Mouse (Mus musculus): ENCODE data around the gene Mgrn1.

Mgrn1 gene

DNA sequence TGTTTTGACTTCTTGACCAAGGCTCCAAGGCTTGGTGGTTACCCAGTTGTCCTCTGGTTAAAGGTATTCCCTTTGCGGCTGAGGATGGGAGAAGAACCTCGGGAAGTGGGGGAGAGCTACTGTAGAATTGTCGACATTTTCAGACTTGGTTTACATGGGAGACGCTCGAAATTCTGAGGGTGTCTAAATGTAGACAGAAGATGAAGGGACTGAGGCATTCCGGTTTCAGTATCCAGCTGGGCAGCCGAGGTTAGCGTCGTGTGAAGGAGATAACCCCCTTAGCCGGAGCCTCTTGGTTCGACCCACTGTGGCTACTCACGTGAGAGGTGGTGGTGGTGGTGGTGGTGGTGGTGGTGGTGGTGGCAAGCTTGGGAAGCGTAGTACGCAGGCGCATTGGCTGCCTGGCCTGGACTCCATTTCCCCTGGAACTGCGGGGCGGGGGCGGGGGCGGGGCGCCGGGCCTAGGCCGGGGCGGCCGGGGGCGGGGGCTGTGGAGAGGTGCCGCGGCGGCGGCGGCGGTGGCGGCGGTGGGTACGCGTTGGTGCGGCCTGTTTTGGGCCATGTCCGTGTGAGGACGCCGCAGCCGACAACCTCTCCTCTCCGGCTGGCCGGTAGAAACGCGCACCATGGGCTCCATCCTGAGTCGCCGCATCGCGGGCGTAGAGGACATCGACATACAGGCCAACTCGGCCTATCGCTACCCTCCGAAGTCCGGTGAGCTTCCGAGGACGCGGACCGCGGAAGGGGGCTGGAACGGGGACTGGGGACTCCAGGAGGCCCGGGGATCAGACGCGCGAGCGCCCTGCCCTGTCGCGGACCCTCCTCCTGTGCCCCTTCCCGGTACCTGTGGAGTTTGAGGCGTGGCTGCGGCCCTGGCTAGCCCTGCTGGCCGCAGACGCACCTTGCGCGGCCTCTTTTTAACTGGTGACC, at the start of gene Mgrn1:
Gene Mgrn1, plus strand, starts transcription at position 490 of the 930 bp plus-strand sequence.
- peak; percentile 85 for DNase-seq (ENCODE audit: low spot score)

DNA sequence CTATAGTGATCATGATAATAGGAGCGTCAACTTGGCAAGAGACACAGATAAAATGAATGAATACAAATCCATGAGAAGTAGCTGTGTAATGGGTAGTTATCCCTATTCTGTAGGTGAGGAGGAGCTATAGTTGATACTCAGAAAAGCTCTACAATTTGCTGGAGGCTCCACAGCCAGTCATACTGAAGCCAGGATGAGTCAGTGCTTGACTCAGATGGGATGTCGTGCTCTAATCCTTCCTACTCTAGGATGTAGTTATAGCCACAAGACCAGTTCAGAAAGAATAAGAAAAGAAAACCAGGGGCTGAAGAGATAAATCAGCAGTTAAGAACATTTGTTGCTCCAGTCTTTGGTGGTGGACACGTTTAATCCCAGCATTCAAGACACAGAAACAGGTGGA, 48.4 kb upstream of the Mgrn1 start:
- DNase-seq (ENCODE audit: low spot score) = no peak

DNA sequence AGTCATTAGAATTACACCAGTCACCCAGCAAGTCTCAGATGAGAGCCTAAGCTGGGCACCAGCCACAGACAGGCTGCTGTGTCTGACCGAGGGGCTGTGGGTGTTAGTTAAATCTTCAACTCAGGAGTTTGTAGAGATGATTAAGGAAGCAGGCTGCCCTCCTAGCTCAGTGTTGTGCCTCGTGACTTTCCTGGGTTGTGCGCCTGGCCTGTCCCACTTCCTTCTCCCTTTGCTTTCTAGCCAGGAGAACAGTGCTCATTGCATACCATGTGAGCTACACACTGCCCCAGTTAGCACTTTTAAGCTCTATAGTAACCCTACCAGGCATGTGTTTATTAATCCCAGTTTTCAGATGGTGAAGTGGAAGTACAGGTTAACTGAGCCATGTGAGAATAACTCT, 46.5 kb upstream of the Mgrn1 start:
- DNase-seq (ENCODE audit: low spot score) = no peak

DNA sequence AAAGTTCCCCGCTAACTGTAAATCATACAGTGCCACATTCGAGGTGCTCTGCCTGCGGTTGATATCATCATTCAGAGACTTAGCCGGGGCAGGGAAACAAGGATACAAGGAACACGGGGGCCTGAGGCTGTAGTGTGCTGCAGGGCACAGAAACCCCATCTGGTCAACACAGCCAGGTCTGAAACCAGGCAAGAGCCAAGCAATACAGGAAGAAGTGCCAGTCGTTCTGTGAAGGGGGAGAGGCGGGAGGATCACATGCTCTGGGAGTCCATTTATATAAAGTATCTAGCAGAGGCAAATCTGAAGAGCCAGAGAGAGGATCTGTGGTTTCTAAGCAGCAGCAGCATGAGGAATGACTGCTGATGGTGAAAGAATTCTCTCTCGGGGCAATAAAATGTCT, 45.8 kb upstream of the Mgrn1 start:
- no peak for DNase-seq (ENCODE audit: low spot score)

DNA sequence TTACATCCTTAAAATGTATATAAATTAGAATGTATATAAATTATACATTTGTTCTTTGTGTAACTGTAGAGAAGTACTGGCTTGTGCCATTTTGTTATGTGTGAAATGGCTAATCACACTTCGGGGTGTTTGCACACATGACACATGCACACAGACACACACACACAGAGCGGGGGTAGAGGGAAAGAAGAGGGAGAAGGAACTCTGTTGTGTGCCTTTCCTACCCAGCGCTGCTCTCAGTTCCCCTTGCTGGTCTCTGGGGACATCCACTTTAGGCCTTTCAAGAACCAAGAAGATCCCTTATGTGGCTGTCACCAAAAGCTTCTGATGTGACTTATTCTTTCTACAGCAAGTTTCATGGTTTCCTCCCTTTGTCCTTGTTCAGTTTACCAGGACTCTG, 39.0 kb upstream of the Mgrn1 start:
- DNase-seq (ENCODE audit: low spot score) = no peak

DNA sequence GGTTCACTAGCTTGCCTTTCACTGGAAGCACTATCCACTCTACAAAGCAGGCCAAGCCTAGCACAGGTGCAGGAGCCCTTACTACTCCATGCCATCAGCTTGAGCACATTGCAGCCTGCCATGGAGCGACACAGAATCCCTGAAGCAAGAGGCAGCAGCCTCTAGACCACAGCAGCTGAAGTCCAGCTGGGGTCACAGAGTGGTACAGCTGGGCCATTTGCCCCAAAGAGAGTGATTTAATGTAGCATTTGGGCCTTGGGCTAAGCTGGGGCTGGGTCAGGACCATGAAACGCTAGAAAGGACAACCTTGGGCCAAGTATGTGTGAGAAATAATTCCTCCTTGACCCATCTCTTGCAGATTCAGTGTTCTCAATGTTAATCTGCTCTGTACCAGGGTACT, 38.0 kb upstream of the Mgrn1 start:
- no peak for DNase-seq (ENCODE audit: low spot score)

DNA sequence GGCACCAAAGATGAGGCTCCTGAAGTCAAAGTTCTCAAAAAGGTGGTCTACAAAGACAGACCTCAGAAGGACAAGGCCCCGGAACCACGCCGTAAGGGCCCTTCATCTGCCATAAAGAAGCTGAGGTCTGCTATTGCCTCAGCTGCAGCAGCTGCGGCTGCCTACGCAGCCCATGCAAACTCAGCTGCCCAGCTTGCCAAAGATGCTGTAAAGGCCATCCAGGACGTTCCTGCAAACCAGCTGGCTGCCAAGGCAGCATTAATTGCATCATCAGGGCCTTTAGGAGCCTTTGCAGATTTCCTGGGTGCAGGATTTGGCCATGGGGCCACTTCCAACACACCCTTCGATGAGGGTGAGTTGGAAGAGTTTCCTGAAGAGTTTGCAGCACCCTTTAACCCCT, 35.7 kb upstream of the Mgrn1 start:
- no peak for DNase-seq (ENCODE audit: low spot score)

DNA sequence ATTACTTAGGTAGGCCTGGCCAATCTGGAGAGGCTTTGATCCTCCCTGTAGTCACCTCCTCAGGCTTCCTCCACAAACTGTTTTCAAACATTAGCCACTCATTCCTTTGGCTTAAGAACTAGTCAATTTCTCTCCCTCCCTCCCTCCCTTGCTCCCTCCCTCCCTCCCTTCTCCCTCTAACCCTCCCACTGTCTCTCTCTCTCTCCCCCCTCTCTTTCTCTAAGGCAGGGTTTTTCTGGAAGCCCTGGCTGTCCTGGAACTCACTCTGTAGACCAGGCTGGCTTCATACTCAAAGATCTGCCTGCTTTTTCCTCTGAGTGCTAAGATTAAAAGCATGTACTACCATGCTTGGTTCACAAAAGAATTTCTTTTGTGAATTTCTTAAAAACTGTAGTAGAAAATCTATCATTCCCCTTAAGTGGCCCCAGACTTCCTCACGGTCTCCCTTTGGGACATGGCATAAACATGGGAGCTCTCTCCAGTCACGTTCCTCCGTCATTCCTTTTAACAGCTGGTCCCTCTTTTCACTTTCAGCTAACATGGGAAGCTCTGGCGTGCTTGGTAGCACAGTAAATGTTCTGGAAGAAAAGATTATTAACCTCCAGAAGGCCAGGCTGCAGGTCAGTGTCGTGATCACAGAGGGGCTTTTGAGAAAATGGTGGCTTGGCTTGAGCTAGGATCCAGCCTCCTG, 35.0 kb upstream of the Mgrn1 start:
- no peak for DNase-seq (ENCODE audit: low spot score)

DNA sequence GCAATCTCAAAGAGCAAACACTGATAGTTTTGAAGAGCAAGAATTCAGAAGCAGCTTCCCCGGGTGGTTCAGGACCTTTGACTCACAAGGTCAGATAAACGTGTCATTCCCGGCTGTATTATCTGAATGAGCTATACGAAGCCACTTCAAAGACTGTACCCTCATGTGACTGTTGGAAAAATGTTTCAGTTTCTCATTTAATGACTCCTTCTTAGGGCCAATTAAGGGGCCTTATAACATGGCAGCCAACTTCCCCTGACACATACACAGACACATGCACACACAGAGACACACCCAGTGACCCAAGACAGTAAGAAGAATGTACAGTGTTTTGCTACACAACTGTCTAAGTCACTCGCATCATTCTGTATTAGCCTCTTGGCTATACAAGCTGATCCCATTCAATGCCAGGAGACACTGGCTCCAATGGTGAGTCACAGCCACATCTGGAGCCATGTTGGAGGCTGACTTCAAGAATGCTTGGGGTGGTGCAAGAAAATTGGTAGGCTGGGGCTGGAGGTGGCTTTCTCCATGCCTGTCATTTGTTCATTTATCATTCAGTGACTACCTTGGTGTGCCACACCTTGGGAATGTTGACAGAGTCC, 30.9 kb upstream of the Mgrn1 start:
- no peak for DNase-seq (ENCODE audit: low spot score)

DNA sequence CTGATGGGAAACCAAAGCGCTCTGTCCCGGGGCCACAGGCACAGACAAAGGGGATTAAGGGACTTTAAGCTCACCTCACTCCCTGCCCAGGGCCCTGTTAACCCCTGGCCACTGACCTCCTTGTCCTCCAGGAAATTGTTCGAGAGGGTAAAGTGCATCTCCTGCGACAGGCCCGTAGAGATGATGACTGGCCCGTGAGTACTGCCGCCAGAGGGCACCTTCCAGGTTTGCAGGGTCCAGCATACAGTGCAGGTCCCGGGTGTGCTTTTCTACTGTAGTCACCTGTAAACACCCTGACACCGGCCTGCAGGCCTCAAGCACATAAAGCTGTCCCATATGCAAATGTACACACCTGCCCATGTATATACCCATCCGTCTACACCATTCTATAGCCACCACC, 24.7 kb upstream of the Mgrn1 start:
- no peak for DNase-seq (ENCODE audit: low spot score)

DNA sequence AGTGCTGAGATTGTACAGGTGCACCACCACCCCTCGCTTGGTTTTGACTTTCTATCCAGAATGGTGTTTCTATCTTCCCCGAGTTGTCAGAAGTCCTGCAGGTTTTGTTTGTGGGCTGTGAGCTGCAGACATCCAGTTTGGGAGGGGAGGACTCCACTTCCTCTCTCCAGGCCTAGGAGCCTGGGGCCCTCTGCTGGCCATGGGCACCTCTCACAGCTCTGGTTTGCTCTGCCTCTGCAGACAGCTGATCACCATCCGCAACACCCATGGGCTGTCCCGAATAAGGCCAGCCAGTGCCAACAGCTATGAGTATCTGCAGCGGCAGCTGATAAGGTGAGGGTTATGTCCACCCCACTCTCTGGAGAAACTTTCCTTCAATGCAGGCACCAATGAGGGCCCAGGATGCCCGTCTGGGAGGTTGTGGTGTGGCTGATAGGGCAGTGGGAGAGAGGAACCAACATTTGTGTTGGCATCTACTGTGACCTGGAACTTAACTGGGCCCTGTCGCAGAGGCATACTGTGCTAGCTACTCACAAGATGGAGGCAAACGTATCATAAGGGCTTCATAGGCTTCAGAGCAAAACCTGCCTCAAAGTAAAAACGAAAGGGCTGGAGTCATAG, 23.1 kb upstream of the Mgrn1 start:
- DNase-seq (ENCODE audit: low spot score) = peak; percentile 81

DNA sequence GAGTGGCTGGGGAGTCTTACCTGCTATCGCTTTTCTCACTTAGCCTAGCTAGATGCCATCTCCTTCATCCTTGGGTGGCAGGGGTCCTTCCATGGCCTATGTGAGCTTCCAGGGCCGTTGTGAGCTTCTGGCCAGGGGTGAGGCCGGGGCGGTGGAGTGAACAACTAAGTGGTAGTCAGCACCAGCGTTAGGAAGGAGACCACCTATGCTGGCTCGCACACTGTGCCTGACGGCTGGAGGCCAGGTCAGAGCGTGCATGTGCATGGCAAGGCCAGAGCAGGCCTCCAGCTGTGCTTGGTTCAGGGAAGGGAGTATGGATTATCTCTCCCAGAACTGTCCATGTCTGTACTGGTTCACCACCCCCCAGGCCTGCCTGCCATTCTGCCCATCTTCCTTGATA, 22.3 kb upstream of the Mgrn1 start:
- DNase-seq (ENCODE audit: low spot score) = no peak

DNA sequence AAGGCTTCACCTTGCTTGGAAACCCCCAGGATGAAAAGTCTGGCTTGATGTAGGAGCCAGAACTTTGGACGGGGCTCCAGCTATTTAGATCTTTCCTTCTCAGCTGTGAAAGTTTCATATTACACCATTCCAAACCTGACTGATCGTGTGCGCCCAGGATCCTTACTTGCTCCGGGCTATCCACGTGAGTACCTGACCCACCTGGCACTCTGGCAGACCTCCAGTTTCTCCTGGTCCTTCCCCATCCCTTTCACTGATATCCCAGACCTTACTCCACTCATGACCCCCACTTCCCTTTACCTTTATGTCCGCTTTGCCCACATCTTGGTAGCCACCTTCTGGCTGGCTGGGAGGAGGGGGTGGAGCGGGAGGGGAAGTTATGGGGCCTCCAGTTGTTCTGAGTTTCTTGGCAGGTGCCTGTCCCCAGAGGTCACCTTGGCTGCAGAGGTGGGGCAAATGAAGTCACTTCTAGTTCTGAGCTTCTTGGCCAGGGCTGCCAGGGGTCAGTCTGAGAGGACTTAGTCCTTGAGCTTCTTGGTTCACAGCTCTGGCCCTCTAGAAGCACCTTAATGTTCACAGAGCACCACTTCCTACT, 19.9 kb upstream of the Mgrn1 start:
- no peak for DNase-seq (ENCODE audit: low spot score)

DNA sequence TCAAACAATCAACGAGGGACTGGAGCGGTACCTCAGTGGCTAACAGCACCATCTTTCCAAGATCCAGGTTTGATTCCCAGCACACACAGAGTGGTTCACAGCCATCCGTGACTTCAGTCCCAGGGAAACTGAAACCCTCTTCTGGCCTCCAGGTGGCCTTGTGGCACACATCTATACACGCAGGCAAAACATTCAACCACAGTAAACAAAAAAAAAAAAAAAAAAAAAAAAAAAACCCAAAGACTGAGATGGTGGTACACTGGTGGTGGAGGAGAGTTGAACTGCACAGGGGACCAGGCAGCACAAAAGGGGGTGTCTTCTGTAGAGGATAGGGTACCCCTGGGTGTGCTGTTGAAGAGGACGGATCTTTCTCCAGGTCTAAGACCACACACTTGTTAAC, 15.6 kb upstream of the Mgrn1 start:
- DNase-seq (ENCODE audit: low spot score) = no peak

DNA sequence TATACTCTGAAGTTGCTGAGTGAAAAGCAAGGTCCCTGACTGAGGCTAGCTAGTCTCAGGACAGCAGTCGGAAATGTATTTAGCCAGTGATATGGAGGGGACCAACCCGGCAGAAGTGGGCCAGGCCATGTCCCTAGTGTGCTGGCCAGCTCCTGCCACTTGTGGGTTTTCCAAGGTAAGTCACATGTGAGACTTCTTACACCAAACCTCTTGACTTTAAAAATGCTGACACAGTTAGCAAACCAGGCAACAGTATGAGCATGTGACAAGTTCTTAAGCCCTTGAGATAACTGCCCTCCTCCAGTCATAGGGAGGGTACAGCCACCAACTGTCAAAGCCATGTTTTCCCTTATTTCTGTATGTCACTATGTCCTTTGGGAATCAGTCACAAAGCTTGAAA, 14.1 kb upstream of the Mgrn1 start:
- no peak for DNase-seq (ENCODE audit: low spot score)

DNA sequence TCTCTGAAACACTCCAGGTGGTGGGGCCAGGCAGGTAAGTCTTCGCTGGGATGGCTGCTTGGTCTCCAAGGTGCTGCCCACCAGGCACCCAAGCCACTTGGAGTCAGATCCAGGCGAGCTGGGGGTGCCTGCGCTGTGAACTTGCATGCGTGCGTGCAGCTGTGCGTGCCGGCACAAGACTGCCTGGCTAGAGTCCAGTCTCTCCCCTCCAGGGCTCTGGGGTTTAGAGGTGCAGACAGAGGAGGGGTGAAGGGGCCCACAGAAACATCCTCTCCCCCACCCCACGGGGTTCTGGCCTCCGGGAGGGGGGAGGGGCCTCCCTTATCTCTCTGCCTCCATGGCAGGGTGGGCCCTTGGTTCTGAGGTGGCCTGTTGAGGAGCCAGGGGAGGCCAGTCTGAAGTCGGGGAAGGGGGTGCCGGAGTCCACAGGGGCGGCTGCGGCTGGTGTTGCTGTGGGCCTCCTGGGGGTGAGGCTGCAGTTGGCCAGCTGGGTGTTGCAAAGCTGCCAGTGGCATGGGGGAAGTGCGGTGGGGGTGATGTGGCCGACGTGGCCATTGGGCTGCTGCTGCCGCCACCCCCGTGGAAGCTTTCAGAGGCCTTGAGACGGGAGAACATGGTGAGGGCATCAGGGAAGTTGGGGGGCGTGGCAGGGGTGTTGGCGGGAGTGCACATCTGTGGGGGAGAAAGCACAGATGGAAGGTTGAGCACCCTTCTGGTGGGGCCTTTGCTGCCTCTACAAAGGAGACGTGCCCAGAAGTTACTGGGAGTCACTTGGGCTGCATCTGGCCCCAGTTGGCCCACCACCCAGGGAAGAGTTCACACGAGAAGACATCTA, 10.6 kb upstream of the Mgrn1 start:
- DNase-seq (ENCODE audit: low spot score) = no peak

DNA sequence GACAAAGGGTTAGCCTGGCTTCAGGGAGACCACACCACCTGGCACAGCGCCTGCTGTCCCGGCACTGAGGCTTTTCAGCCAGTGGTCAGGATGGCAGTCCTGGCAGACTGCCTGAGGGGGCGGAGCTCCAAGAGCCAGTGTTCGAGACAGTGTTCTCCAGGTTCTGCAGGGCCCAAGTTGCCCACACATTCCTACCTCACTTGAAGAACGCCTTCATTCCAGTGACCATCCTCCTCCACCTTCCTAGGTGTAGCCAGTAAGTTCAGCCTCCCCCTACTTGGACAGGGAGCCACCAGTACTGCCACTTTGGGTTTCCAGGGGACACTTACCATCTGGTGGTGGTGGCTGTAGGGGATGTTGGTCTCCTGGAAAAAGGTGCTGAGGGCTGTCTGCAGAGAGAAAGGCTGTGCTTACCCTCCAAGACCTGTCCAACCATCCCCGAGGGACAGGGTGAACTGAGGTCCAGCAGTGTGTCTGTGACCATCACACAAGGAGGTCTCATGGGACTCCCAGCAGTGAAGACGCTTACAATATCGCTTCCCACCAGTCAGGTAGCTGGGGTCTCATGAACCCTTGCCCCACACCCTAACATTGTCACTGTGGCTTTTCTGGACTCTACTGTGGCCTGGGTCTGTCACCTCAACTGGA, 9.9 kb upstream of the Mgrn1 start:
- peak; percentile 78 for DNase-seq (ENCODE audit: low spot score)

DNA sequence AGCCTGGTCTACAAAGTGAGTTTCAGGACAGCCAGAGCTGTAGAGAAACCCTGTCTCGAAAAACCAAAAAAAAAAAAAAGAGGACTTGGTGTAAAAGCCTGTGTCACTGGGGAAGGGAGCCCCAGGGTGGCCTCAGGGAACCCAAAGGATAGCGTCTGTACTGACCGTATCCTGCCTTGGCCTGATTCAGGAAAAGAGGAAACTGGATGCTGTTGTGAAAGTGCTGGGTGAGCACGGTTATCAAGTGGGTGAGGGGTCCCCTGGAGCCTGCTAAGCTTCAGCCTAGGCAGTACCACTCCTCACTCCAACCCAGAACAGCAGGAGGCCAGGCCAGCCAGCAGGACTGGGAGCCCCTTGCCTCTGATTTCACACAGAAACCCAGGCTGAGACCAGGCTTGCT, 8.9 kb upstream of the Mgrn1 start:
- DNase-seq (ENCODE audit: low spot score) = no peak

DNA sequence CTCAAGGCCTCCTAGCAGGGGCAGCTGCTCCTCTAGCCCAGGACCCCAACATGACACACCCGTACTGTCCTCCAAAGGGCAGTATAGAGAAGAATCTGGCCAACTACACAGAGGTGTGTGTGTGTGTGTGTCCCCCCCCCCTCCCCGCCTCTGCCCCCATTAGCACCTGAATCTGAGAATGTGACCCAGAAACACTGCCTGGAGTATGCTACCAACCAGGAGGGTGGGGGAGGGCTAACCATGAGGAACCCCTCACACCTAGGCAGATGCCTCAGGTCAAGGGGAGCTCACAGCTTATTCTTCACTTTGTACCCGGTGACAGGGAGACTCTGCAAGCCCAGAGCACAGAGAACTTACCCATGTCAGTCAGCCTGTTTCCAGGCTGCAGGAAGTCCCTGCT, 8.3 kb upstream of the Mgrn1 start:
- no peak for DNase-seq (ENCODE audit: low spot score)

DNA sequence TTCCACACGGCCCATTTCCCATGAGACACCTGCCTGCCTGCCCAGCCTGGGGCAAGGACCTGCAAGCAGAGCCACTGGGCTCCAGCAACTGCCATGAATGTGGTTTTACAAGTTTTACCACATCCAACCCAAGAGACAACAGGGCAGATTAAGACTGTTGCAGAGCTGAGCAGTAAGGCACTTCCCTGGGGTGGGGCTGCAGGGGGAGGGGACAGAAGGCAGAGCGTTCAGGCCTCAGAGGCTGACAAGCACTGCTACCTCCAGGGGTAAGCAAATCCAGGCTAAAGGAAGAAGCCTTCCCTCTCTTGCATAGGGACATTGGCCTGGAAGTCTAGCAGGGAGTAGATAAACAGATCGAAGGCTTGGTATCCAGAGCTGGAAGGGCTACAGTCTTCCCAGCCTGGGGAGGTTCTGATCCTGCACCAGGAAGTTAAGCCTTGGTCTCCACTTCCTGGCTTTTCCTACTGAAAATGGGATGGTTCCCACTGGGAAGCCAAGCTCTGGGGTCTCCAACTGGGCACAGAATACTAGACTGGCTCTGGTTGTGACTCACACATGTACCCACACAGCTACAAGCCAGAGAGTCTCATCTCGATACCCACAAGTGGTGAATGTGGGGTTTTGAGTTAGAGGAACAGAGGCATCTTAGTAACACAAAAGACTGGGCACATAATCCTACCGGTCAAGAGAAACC, 7.7 kb upstream of the Mgrn1 start:
- no peak for DNase-seq (ENCODE audit: low spot score)

Measured in ovary, postnatal 36 days (tissue).